Mouse (Mus musculus): ENCODE data around the gene Lclat1. TPM values are rescaled to one million over a fixed set of nuclear protein-coding genes. Genes with fewer than 3 reads are reported as not detected.

Gene Lclat1
- polyA plus RNA-seq, 1 experiment from 2014 or later = 20.5 TPM

DNA sequence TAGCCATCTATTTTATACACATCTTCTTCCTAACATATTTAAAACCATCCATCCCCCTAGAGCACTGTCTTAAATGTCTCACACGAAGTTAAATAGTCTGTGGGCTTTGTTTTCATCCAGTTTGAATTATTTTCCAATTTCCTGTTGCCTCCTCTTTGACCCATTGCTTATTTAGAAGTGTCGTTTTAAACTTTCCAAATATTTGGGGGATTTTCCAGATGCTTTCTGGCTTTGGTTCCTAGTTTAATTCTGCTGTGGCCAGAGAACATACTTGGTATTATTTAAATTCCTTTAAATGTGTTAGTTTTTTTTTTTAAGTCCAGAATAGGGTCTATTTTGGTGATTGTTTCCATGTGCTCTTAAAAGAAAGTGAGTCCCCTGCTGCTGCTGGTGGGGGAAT is 176.5 kb downstream of the Lclat1 start:
- no peaks in the 10 kb centered on the region for H3K9me3 ChIP-seq (ENCODE audit: control insufficient read depth, low read length)
- H3K9ac ChIP-seq (ENCODE audit: low read length) = no peak overlapping the region; the same call in 1 of the 2 replicates
- H3K4me1 ChIP-seq (replicated peaks; ENCODE audit: control insufficient read depth, insufficient read depth, low read length) = no peaks in the 10 kb centered on the region
- 21% methylated on average over 2 of the region's 2 CpGs for whole genome bisulfite sequencing
- peak overlapping the region; percentile 66 for H3K27ac ChIP-seq (ENCODE audit: low read length)
- ATAC-seq (ENCODE audit: low read depth) = peak; percentile 77
- no peak overlapping the region for H3K4me2 ChIP-seq (ENCODE audit: low read depth, low read length)
- H3K4me3 ChIP-seq (ENCODE audit: low read length) = no peak overlapping the region
- H3K27me3 ChIP-seq (ENCODE audit: control insufficient read depth, insufficient read depth, low read depth, low read length) = no peaks in the 10 kb centered on the region
- H3K36me3 ChIP-seq (ENCODE audit: control insufficient read depth, insufficient read depth, low read length) = no peaks in the 10 kb centered on the region

Other genes with a start within 250 kb of the Lclat1 start
- gene Lbh, start 189.7 kb upstream of the Lclat1 start, polyA plus RNA-seq (2015; fragmentation: Nextera tagmentation; extraction: Ambion mirVana) = 8.8 and 9.7 TPM in 2 replicates